Mouse (Mus musculus): ENCODE results near the gene Clec4f. TPM values are rescaled to one million over a fixed set of nuclear protein-coding genes. Genes with fewer than 3 reads are reported as not detected.

Gene Clec4f
- polyA plus RNA-seq (2012; rRNA removed): not detected in 2 replicates

DNA sequence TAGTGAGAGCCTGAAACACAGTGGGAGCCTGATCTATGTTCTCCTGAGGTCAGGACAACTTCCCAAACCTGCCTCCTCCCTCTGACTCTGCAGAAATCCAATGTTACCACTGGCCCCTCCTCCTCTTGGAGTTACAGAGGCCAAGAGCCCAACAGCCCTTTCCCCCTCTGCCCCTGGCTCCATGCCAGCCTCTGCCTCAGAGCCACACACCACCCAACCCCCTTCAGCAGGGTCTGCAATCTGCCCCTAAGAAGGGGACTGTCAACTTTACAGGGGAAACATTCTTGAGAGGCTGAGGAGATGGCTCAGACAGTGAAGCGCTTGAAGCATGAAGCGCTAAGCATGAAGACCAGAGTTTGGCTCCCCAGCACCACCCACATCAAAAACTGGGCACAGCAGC is at the start of gene Clec4f:
Gene Clec4f (minus strand): TSS at position 101 of the 400 bp plus-strand sequence.
- no peak within 1 kb of the TSS for H3K27ac ChIP-seq (ENCODE audit: insufficient read depth, low read depth, low read length)

DNA sequence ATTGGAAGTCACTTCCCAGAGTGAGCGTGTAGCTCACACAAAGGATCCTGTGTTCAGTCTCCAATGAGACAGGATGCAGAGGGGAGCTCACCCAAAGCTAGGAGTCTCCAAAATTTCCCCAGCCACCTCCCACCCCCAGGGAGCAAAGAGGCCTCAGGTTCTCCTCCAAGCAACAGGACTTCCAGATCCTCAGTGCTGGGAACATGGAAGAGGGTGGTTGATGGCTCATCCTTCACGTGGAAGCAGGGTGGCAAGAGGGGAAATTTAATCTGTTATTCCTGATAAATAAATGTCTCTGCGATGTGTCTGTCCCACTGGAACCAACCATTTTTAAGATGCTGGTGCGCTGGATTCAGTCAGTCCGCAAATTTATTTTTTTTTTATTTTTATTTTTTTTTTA is 48.7 kb upstream of the Clec4f start:
- H3K4me3 ChIP-seq (ENCODE audit: low read depth, low read length): no peak overlapping the region
- no peak overlapping the region for H3K27ac ChIP-seq (ENCODE audit: insufficient read depth, low read depth, low read length)
- no peak for TF ChIP-seq POLR2A (IDR thresholded peaks at IDR 0.05; ENCODE audit: low read depth, low read length)
- no peak for TF ChIP-seq CTCF (IDR thresholded peaks at IDR 0.05; ENCODE audit: extremely low read depth, insufficient read length, insufficient replicate concordance, low read depth, low read length)
- WGBS: 31% methylated on average over 5 of the region's 5 CpGs
- H3K36me3 ChIP-seq (ENCODE audit: control insufficient read depth, insufficient read depth, low read length): no peaks in the 10 kb centered on the region
- H3K4me1 ChIP-seq (ENCODE audit: control insufficient read depth, insufficient read depth, insufficient read length, low read length): no peaks in the 10 kb centered on the region
- H3K27me3 ChIP-seq (ENCODE audit: control insufficient read depth, insufficient read depth, low read length): peaks cover 73% of the 10 kb centered on the region

More for the DNA sequence above, at the start of gene Clec4f:
- 90% methylated on average over 2 of the region's 2 CpGs for whole genome bisulfite sequencing
- Histone ChIP-seq H3K4me1 (ENCODE audit: control insufficient read depth, insufficient read depth, insufficient read length, low read length) (no peaks in the 10 kb centered on the region), H3K27me3 (ENCODE audit: control insufficient read depth, insufficient read depth, low read length) (no peaks in the 10 kb centered on the region), H3K36me3 (ENCODE audit: control insufficient read depth, insufficient read depth, low read length) (no peaks in the 10 kb centered on the region), H3K4me3 (ENCODE audit: low read depth, low read length) (no peak within 1 kb of the TSS)
- TF ChIP-seq POLR2A (IDR thresholded peaks at IDR 0.05; ENCODE audit: low read depth, low read length): no peak
- no peak for TF ChIP-seq CTCF (IDR thresholded peaks at IDR 0.05; ENCODE audit: extremely low read depth, insufficient read length, insufficient replicate concordance, low read depth, low read length)

DNA sequence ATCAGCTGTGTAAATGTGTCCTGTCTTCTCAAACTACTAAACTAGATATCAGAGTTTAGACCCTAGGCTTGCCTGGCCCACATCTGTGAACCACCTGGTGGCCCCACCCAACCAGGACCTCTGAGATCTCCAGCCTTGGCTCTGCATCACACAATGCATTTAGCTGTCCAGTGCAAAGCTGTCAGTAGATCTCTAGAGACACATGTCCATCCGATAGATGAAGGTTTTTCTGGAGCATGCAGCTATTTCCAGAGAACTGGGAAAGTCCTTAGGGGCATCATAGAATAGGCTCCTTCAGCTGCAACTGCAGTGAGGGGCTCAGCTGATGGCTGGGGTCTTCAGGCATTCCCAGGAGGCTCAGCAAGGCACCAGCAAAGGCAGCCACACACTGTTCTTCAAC is 48.3 kb upstream of the Clec4f start:
- Histone ChIP-seq H3K36me3 (ENCODE audit: control insufficient read depth, insufficient read depth, low read length) (no peaks in the 10 kb centered on the region), H3K4me3 (ENCODE audit: low read depth, low read length) (no peak overlapping the region), H3K27ac (ENCODE audit: insufficient read depth, low read depth, low read length) (no peak overlapping the region), H3K27me3 (ENCODE audit: control insufficient read depth, insufficient read depth, low read length) (peaks cover 72% of the 10 kb centered on the region), H3K4me1 (ENCODE audit: control insufficient read depth, insufficient read depth, insufficient read length, low read length) (no peaks in the 10 kb centered on the region)
- WGBS: 32% methylated on average over 1 of the region's 1 CpGs
- TF ChIP-seq POLR2A (IDR thresholded peaks at IDR 0.05; ENCODE audit: low read depth, low read length) (no peak), CTCF (IDR thresholded peaks at IDR 0.05; ENCODE audit: extremely low read depth, insufficient read length, insufficient replicate concordance, low read depth, low read length) (no peak)

DNA sequence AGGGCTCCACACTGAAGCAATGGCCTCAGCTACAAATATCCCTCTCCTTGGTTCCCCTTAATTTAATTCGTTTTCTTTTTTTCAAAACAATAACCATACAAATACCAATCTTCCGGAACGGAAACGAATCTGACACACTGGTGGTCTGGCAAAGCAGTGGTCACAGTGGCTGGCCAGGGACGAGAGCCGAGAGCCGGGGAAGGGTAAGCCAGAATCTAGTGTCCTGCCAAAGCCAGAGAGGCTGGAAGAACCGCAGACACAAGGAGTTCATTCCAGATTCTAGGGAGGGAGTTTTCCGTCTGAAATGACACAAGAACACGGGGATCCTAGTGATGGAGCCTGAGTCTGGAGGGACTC is 47.7 kb upstream of the Clec4f start:
- TF ChIP-seq POLR2A (IDR thresholded peaks at IDR 0.05; ENCODE audit: low read depth, low read length) (no peak), CTCF (IDR thresholded peaks at IDR 0.05; ENCODE audit: extremely low read depth, insufficient read length, insufficient replicate concordance, low read depth, low read length) (no peak)
- WGBS: 6% methylated on average over 10 of the region's 10 CpGs
- no peak overlapping the region for H3K27ac ChIP-seq (ENCODE audit: insufficient read depth, low read depth, low read length)
- H3K4me3 ChIP-seq (ENCODE audit: low read depth, low read length): no peak overlapping the region
- no peaks in the 10 kb centered on the region for H3K36me3 ChIP-seq (ENCODE audit: control insufficient read depth, insufficient read depth, low read length)
- H3K27me3 ChIP-seq (ENCODE audit: control insufficient read depth, insufficient read depth, low read length): peaks cover 73% of the 10 kb centered on the region
- no peaks in the 10 kb centered on the region for H3K4me1 ChIP-seq (ENCODE audit: control insufficient read depth, insufficient read depth, insufficient read length, low read length)

DNA sequence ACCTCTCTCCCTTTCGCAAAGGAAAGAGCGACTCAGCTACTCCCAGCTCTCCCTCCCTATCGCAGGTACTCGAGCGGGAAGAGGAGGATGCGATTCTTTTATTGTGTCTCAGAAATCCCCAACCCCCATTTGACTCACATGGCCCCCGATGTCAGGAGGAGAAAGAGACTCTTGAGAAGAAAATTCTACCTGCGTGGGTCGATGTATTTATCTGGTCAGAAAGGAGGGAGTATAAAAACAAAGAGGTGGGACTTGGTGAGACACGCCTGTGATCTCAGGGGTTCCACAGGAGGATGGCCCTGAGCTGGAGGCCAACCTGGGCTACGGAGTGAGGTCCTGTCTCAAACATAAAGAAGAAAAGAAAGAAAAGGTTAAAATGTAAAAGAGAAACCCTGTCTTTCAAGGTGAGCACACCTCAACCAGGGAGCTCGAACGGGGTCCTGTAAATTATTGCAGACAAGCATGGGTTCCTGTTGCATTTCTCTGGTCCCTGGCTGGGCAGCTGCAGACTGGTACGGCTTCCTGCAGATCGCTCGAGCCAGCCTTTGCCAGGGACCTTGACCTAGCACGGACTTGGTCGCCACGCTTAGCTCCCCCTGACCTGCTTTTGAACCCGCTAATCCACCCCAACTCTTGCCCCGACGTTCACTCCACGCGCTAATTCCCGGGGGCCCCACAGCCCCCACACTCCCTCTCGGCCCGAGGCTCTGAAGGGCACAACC is 47.2 kb upstream of the Clec4f start:
- Histone ChIP-seq H3K4me1 (ENCODE audit: control insufficient read depth, insufficient read depth, insufficient read length, low read length) (no peaks in the 10 kb centered on the region), H3K27me3 (ENCODE audit: control insufficient read depth, insufficient read depth, low read length) (peaks cover 74% of the 10 kb centered on the region), H3K36me3 (ENCODE audit: control insufficient read depth, insufficient read depth, low read length) (no peaks in the 10 kb centered on the region), H3K27ac (ENCODE audit: insufficient read depth, low read depth, low read length) (no peak overlapping the region), H3K4me3 (ENCODE audit: low read depth, low read length) (no peak overlapping the region)
- WGBS: 3% methylated on average over 27 of the region's 27 CpGs
- TF ChIP-seq POLR2A (IDR thresholded peaks at IDR 0.05; ENCODE audit: low read depth, low read length) (no peak), CTCF (IDR thresholded peaks at IDR 0.05; ENCODE audit: extremely low read depth, insufficient read length, insufficient replicate concordance, low read depth, low read length) (no peak)

DNA sequence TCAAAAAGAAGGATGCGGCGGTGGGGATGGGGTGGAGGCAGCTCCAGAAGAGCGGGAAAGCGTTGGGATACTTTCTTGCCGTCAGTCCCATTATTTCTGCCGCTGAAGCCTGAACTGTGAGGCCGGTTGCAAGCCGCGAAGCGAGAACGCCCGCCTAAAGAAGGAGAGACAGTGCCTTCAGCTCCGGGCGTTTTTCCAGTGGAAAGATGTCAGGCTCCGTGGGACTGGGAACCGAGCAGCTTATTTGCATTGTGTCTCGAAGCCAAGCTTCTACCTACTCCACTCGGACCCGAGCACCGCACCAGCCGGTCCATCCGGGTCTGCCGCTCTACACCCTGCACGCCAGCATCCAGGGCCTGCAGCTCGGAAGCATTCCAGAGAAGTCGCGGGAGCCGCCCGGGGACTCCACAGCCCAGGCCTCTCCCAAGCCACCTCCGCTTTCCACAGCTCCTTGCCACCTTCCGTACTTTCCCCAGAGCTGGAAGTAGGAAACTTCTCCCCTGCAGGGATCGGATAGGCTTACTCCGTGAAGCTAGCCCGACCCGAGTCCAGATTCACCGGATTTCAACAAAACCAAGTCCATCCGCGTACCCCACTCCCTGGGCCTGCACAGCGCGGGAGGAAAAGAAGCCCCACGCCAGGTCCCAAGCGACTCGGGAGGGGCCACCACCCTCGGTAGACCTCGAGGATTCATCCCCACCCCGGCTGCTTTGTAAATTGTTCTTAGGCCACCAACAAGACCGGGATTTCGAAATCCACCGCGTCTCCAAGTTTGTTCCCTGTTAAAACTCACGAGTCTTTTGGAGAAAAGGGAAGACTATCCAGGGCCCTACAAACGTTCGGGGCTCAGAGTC is 46.4 kb upstream of the Clec4f start:
- Histone ChIP-seq H3K27ac (ENCODE audit: insufficient read depth, low read depth, low read length) (no peak overlapping the region), H3K4me1 (ENCODE audit: control insufficient read depth, insufficient read depth, insufficient read length, low read length) (no peaks in the 10 kb centered on the region), H3K27me3 (ENCODE audit: control insufficient read depth, insufficient read depth, low read length) (peaks cover 75% of the 10 kb centered on the region), H3K4me3 (ENCODE audit: low read depth, low read length) (no peak overlapping the region), H3K36me3 (ENCODE audit: control insufficient read depth, insufficient read depth, low read length) (no peaks in the 10 kb centered on the region)
- WGBS: 3% methylated on average over 53 of the region's 53 CpGs
- no peak for TF ChIP-seq POLR2A (IDR thresholded peaks at IDR 0.05; ENCODE audit: low read depth, low read length)
- no peak for TF ChIP-seq CTCF (IDR thresholded peaks at IDR 0.05; ENCODE audit: extremely low read depth, insufficient read length, insufficient replicate concordance, low read depth, low read length)

DNA sequence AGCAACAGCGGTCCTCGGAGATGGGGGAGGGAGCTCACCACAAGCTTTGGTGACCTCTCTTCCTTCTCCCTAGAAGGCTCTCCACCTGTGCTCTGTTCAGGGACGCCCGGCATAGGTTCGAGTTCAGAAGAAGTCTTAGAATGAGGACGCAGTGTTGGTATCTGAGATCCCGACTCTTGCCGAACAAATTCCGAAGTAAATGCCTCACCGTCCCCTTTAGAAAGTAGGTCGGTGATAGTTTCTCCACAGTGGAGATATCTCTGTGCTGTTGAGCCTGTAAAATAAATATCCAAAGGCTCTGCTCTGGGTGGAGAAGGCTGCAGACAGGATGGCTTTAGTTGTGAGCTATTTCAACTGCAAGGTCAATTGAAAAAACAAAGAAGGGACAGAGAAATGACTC is 45.0 kb upstream of the Clec4f start:
- Histone ChIP-seq H3K27me3 (ENCODE audit: control insufficient read depth, insufficient read depth, low read length) (peaks cover 78% of the 10 kb centered on the region), H3K27ac (ENCODE audit: insufficient read depth, low read depth, low read length) (no peak overlapping the region), H3K4me1 (ENCODE audit: control insufficient read depth, insufficient read depth, insufficient read length, low read length) (no peaks in the 10 kb centered on the region), H3K36me3 (ENCODE audit: control insufficient read depth, insufficient read depth, low read length) (no peaks in the 10 kb centered on the region), H3K4me3 (ENCODE audit: low read depth, low read length) (no peak overlapping the region)
- 1% methylated on average over 11 of the region's 11 CpGs for WGBS
- TF ChIP-seq POLR2A (IDR thresholded peaks at IDR 0.05; ENCODE audit: low read depth, low read length) (no peak), CTCF (IDR thresholded peaks at IDR 0.05; ENCODE audit: extremely low read depth, insufficient read length, insufficient replicate concordance, low read depth, low read length) (no peak)

All from small intestine, adult 2 months (tissue).